Mouse (Mus musculus) intestine, postnatal 0 days (tissue): ENCODE measurements around the gene 4921517D22Rik. TPM values are rescaled to one million over a fixed set of nuclear protein-coding genes. Genes with fewer than 3 reads are reported as not detected.

Source experiments
- ATAC-seq: fragments of 200-750 bp; cut with Nextera tagmentation; 2 replicates; pipeline ENCODE4 v1.8.0; 2017; ENCODE audit warnings: mild to moderate bottlenecking, moderate TSS enrichment, moderate library complexity
- H3K27ac ChIP-seq: fragments of 300-500 bp; sonication (generic); 2 replicates; pipeline ENCODE4 v1.5.1; 2014; ENCODE audit warnings: mild to moderate bottlenecking, low read depth, low read length, moderate library complexity
- H3K27me3 ChIP-seq: fragments of 300-500 bp; sonication (generic); replicated peaks from 2 replicates; pipeline ENCODE4 v1.6.1; 2014; ENCODE audit warnings: low read length, mixed read lengths; ENCODE audit not compliant: control insufficient read depth, insufficient read depth
- H3K36me3 ChIP-seq: fragments of 300-500 bp; sonication (generic); 2 replicates; pipeline ENCODE4 v1.6.1; 2014; ENCODE audit warnings: mild to moderate bottlenecking, moderate library complexity; ENCODE audit not compliant: control insufficient read depth, insufficient read depth
- H3K4me1 ChIP-seq: fragments of 300-500 bp; sonication (generic); replicated peaks from 2 replicates; pipeline ENCODE4 v1.6.1; 2014; ENCODE audit warnings: antibody characterized with exemption, low read length, mixed read lengths; ENCODE audit not compliant: control insufficient read depth, insufficient read depth
- H3K4me2 ChIP-seq: fragments of 300-500 bp; sonication (generic); replicated peaks from 2 replicates; pipeline ENCODE4 v1.6.1; 2014; ENCODE audit warnings: low read depth, mild to moderate bottlenecking, moderate library complexity
- H3K4me3 ChIP-seq: fragments of 300-500 bp; sonication (generic); 2 replicates; pipeline ENCODE4 v1.5.1; 2014; ENCODE audit warnings: low read depth, low read length
- H3K9ac ChIP-seq: fragments of 300-500 bp; sonication (generic); 2 replicates; pipeline ENCODE4 v1.6.1; 2014; ENCODE audit warnings: mild to moderate bottlenecking, low read depth, low read length
- H3K9me3 ChIP-seq: fragments of 300-500 bp; sonication (generic); 2 replicates; pipeline ENCODE4 v1.6.1; 2016; ENCODE audit warnings: mixed run types; ENCODE audit not compliant: control insufficient read depth
- CTCF ChIP-seq: sonication (generic); IDR thresholded peaks from 2 replicates; pipeline ENCODE4 v1.5.1; 2016; ENCODE audit warnings: low read depth, mild to moderate bottlenecking, control low read depth, antibody characterized with exemption, moderate library complexity
- WGBS: fragments of 180-500 bp; shearing (Covaris S2); extraction: QIAGEN DNeasy Blood & Tissue Kit; methylation state at CpG from one replicate; pipeline ENCODE4 v1.1.7; 2014; 5-methylcytosine and 5-hydroxymethylcytosine counted together
- polyA plus RNA-seq: library from polyadenylated mRNA; unstranded; fragments of >200 nt; fragmentation: Nextera tagmentation; extraction: Ambion mirVana; gene quantifications from 2 replicates; pipeline ENCODE4 v1.2.1, GENCODE M21; 2015

4921517D22Rik gene
- polyA plus RNA-seq, 1 experiment from 2014 or later: not detected

GRCm38 (mm10) chr13:59639368-59640177, 54.3 kb downstream of the 4921517D22Rik start:
- no peaks in the 10 kb centered on the region for H3K9me3 ChIP-seq
- H3K4me2 ChIP-seq: no peak overlapping the region
- peaks cover 45% of the 10 kb centered on the region for H3K36me3 ChIP-seq
- ATAC-seq: no peak
- no peak for TF ChIP-seq CTCF
- H3K9ac ChIP-seq: no peak overlapping the region
- no peaks in the 10 kb centered on the region for H3K27me3 ChIP-seq
- H3K4me3 ChIP-seq: no peak overlapping the region
- no peak overlapping the region for H3K27ac ChIP-seq
- H3K4me1 ChIP-seq: no peaks in the 10 kb centered on the region
- WGBS: 88% methylated on average over 16 of the region's 16 CpGs

GRCm38 (mm10) chr13:59637800-59638199, 56.1 kb downstream of the 4921517D22Rik start:
- Histone ChIP-seq H3K9me3 (no peaks in the 10 kb centered on the region), H3K27ac (no peak overlapping the region), H3K9ac (no peak overlapping the region), H3K4me1 (no peaks in the 10 kb centered on the region), H3K36me3 (peaks cover 61% of the 10 kb centered on the region), H3K4me2 (no peak overlapping the region), H3K27me3 (no peaks in the 10 kb centered on the region), H3K4me3 (no peak overlapping the region)
- TF ChIP-seq CTCF: no peak
- 92% methylated on average over 7 of the region's 7 CpGs for WGBS
- ATAC-seq: no peak

Other genes with a start within 250 kb of the 4921517D22Rik start
- 7.3 TPM in 2 replicates for gene Agtpbp1, start 108.9 kb downstream of the 4921517D22Rik start, polyA plus RNA-seq
- 39.8 and 44.7 TPM in 2 replicates for gene Naa35, start 108.8 kb downstream of the 4921517D22Rik start, polyA plus RNA-seq
- gene Golm1, start 18.3 kb downstream of the 4921517D22Rik start, polyA plus RNA-seq: 29.6 and 34.3 TPM in 2 replicates
- gene Spata31d1a, start 16.2 kb upstream of the 4921517D22Rik start, polyA plus RNA-seq: not detected in 2 replicates
- gene Spata31d1b, start 18.2 kb upstream of the 4921517D22Rik start, polyA plus RNA-seq: not detected in 2 replicates
- gene Spata31d1d, start 37.6 kb upstream of the 4921517D22Rik start, polyA plus RNA-seq: not detected in 2 replicates
- gene 1700014D04Rik, start 52.6 kb upstream of the 4921517D22Rik start, polyA plus RNA-seq: not detected in 2 replicates
- gene Isca1, start 75.7 kb upstream of the 4921517D22Rik start, polyA plus RNA-seq: 81.4 and 84.5 TPM in 2 replicates
- not detected in 2 replicates for gene Gm49354, start 88.1 kb upstream of the 4921517D22Rik start, polyA plus RNA-seq
- gene Tut7, start 129.0 kb upstream of the 4921517D22Rik start, polyA plus RNA-seq: 50.1 and 55.4 TPM in 2 replicates